Mouse (Mus musculus): ENCODE measurements around the gene Golgb1. TPM values are rescaled to one million over a fixed set of nuclear protein-coding genes. Genes with fewer than 3 reads are reported as not detected.
"Not testable (repeated sequence)": the region's sequence is repeated elsewhere in the genome, so short reads cannot be mapped to it uniquely, and the experiment has no call there.

Gene Golgb1
- polyA plus RNA-seq (2015; fragmentation: Nextera tagmentation; extraction: Ambion mirVana) = 91.4 and 93.4 TPM in 2 replicates

- Histone ChIP-seq H3K9ac (peak within 1 kb of the TSS; percentile 79), H3K27me3 (replicated peaks) (no peaks in the 10 kb centered on the region), H3K27ac (peak within 1 kb of the TSS; percentile 71), H3K9me3 (no peaks in the 10 kb centered on the region), H3K4me1 (replicated peaks) (peaks cover 3% of the 10 kb centered on the region; the same call in 1 of the 2 replicates), H3K4me3 (replicated peaks) (peak within 1 kb of the TSS; percentile 80), H3K4me2 (replicated peaks) (peak within 1 kb of the TSS; percentile 68), H3K36me3 (no peaks in the 10 kb centered on the region)
- ATAC-seq = peak; percentile 100
- WGBS = under 1% methylated on average over 43 of the region's 43 CpGs
Observed at GRCm38 (mm10) chr16:36874583-36875275, at the start of gene Golgb1, which contains the start of gene Eaf2. Golgb1 (plus strand) TSS chr16:36875140. Eaf2 (minus strand) TSS chr16:36875003.

- ATAC-seq = no peak
- no peaks in the 10 kb centered on the region for H3K36me3 ChIP-seq
- WGBS = 7% methylated on average over 11 of the region's 11 CpGs
Observed at GRCm38 (mm10) chr16:36827611-36828053, 47.3 kb upstream of the Golgb1 start.

GRCm38 (mm10) chr16:36828054-36828786, 46.7 kb upstream of the Golgb1 start, which contains the start of gene Iqcb1:
Iqcb1 (plus strand) TSS chr16:36828385.
- H3K9me3 ChIP-seq = no peaks in the 10 kb centered on the region
- peak; percentile 100 for ATAC-seq
- no peaks in the 10 kb centered on the region for H3K36me3 ChIP-seq
- H3K27me3 ChIP-seq (replicated peaks) = no peaks in the 10 kb centered on the region
- H3K27ac ChIP-seq = peak within 1 kb of the TSS; percentile 49; the same call in 1 of the 2 replicates
- under 1% methylated on average over 64 of the region's 64 CpGs for WGBS
- H3K4me2 ChIP-seq (replicated peaks) = peak within 1 kb of the TSS; percentile 89
- peak within 1 kb of the TSS; percentile 82 for H3K9ac ChIP-seq
- H3K4me1 ChIP-seq (replicated peaks) = 0 out of 2 replicates have a peak, but pooled peaks cover 3% of the 10 kb centered on the region
- peak within 1 kb of the TSS; percentile 74 for H3K4me3 ChIP-seq (replicated peaks)

More at GRCm38 (mm10) chr16:36827611-36828053, 47.3 kb upstream of the Golgb1 start:
- Histone ChIP-seq H3K4me3 (replicated peaks) (peak overlapping the region; percentile 74), H3K4me2 (replicated peaks) (peak overlapping the region; percentile 89), H3K4me1 (replicated peaks) (0 out of 2 replicates have a peak, but pooled peaks cover 3% of the 10 kb centered on the region), H3K27ac (no peak overlapping the region), H3K9ac (peak overlapping the region; percentile 45), H3K27me3 (replicated peaks) (no peaks in the 10 kb centered on the region), H3K9me3 (no peaks in the 10 kb centered on the region)

GRCm38 (mm10) chr16:36828820-36829219, 46.1 kb upstream of the Golgb1 start:
- WGBS = 5% methylated on average over 11 of the region's 11 CpGs

GRCm38 (mm10) chr16:36846894-36847293, 28.0 kb upstream of the Golgb1 start:
- 86% methylated on average over 1 of the region's 1 CpGs for WGBS
- H3K4me1 ChIP-seq (replicated peaks); H3K9me3 ChIP-seq; H3K27ac ChIP-seq; H3K36me3 ChIP-seq; H3K27me3 ChIP-seq (replicated peaks); H3K4me3 ChIP-seq (replicated peaks); H3K9ac ChIP-seq; H3K4me2 ChIP-seq (replicated peaks); ATAC-seq: not testable (repeated sequence)

More at GRCm38 (mm10) chr16:36828820-36829219, 46.1 kb upstream of the Golgb1 start:
- peak; percentile 19; the same call in 1 of the 2 replicates for ATAC-seq
- Histone ChIP-seq H3K9ac (peak overlapping the region; percentile 82), H3K27ac (no peak overlapping the region), H3K4me3 (replicated peaks) (peak overlapping the region; percentile 74), H3K9me3 (no peaks in the 10 kb centered on the region), H3K4me1 (replicated peaks) (0 out of 2 replicates have a peak, but pooled peaks cover 3% of the 10 kb centered on the region), H3K27me3 (replicated peaks) (no peaks in the 10 kb centered on the region), H3K36me3 (no peaks in the 10 kb centered on the region), H3K4me2 (replicated peaks) (peak overlapping the region; percentile 89)

GRCm38 (mm10) chr16:36851202-36851601, 23.7 kb upstream of the Golgb1 start:
- no peak overlapping the region for H3K4me2 ChIP-seq (replicated peaks)
- no peak overlapping the region for H3K4me3 ChIP-seq (replicated peaks)
- H3K9ac ChIP-seq = no peak overlapping the region
- no peaks in the 10 kb centered on the region for H3K9me3 ChIP-seq
- H3K4me1 ChIP-seq (replicated peaks) = no peaks in the 10 kb centered on the region
- no peak for ATAC-seq
- H3K27ac ChIP-seq = no peak overlapping the region
- no peaks in the 10 kb centered on the region for H3K27me3 ChIP-seq (replicated peaks)
- 95% methylated on average over 3 of the region's 3 CpGs for WGBS
- H3K36me3 ChIP-seq = peaks cover 2% of the 10 kb centered on the region; the same call in 1 of the 2 replicates

GRCm38 (mm10) chr16:36863585-36863984, 11.4 kb upstream of the Golgb1 start:
- H3K9ac ChIP-seq = no peak overlapping the region
- WGBS = 88% methylated on average over 3 of the region's 3 CpGs
- H3K36me3 ChIP-seq = peaks cover 5% of the 10 kb centered on the region
- no peaks in the 10 kb centered on the region for H3K27me3 ChIP-seq (replicated peaks)
- no peaks in the 10 kb centered on the region for H3K9me3 ChIP-seq
- no peaks in the 10 kb centered on the region for H3K4me1 ChIP-seq (replicated peaks)
- H3K4me3 ChIP-seq (replicated peaks) = no peak overlapping the region
- no peak overlapping the region for H3K4me2 ChIP-seq (replicated peaks)
- no peak overlapping the region for H3K27ac ChIP-seq
- ATAC-seq = no peak

GRCm38 (mm10) chr16:36869442-36869841, 5.5 kb upstream of the Golgb1 start:
- H3K36me3 ChIP-seq = peaks cover 5% of the 10 kb centered on the region

GRCm38 (mm10) chr16:36875276-36875851, 424 bp downstream of the Golgb1 start:
- H3K4me1 ChIP-seq (replicated peaks) = peaks cover 3% of the 10 kb centered on the region; the same call in 1 of the 2 replicates
- peak; percentile 84 for ATAC-seq
- WGBS = under 1% methylated on average over 48 of the region's 48 CpGs
- H3K27ac ChIP-seq = peak overlapping the region; percentile 71
- peak overlapping the region; percentile 80 for H3K4me3 ChIP-seq (replicated peaks)
- no peaks in the 10 kb centered on the region for H3K9me3 ChIP-seq
- H3K4me2 ChIP-seq (replicated peaks) = peak overlapping the region; percentile 68
- peak overlapping the region; percentile 79 for H3K9ac ChIP-seq
- H3K27me3 ChIP-seq (replicated peaks) = no peaks in the 10 kb centered on the region
- no peaks in the 10 kb centered on the region for H3K36me3 ChIP-seq

More at GRCm38 (mm10) chr16:36869442-36869841, 5.5 kb upstream of the Golgb1 start:
- Histone ChIP-seq H3K4me1 (replicated peaks) (no peaks in the 10 kb centered on the region; the same call in 1 of the 2 replicates), H3K27me3 (replicated peaks) (no peaks in the 10 kb centered on the region), H3K9me3 (no peaks in the 10 kb centered on the region), H3K4me3 (replicated peaks) (no peak overlapping the region), H3K27ac (no peak overlapping the region), H3K9ac (no peak overlapping the region), H3K4me2 (replicated peaks) (no peak overlapping the region)
- ATAC-seq = no peak
- 99% methylated on average over 2 of the region's 2 CpGs for WGBS

- Histone ChIP-seq H3K4me2 (replicated peaks) (no peak overlapping the region), H3K4me3 (replicated peaks) (no peak overlapping the region), H3K36me3 (no peaks in the 10 kb centered on the region), H3K27ac (no peak overlapping the region), H3K4me1 (replicated peaks) (peaks cover 3% of the 10 kb centered on the region; the same call in 1 of the 2 replicates), H3K9me3 (no peaks in the 10 kb centered on the region), H3K27me3 (replicated peaks) (no peaks in the 10 kb centered on the region), H3K9ac (no peak overlapping the region)
- 78% methylated on average over 5 of the region's 5 CpGs for WGBS
- no peak for ATAC-seq
Observed at GRCm38 (mm10) chr16:36877316-36877715, 2.4 kb downstream of the Golgb1 start.

GRCm38 (mm10) chr16:36882737-36883343, 7.9 kb downstream of the Golgb1 start:
- Histone ChIP-seq H3K36me3 (peaks cover 9% of the 10 kb centered on the region; the same call in 1 of the 2 replicates), H3K9me3 (no peaks in the 10 kb centered on the region), H3K27me3 (replicated peaks) (no peaks in the 10 kb centered on the region), H3K27ac (no peak overlapping the region), H3K4me3 (replicated peaks) (no peak overlapping the region), H3K4me2 (replicated peaks) (no peak overlapping the region), H3K4me1 (replicated peaks) (0 out of 2 replicates have a peak, but pooled peaks cover 3% of the 10 kb centered on the region), H3K9ac (no peak overlapping the region)
- no peak for ATAC-seq
- WGBS = 78% methylated on average over 5 of the region's 5 CpGs
